ENCODE assay signal across 9 mouse cellular contexts in genomic region chr12:55573794-55574193, GRCm38 (mm10). TPM values are rescaled to one million over a fixed set of nuclear protein-coding genes. Genes with fewer than 3 reads are reported as not detected.
DNase-seq lines count a peak whose midpoint lies in the region; ATAC-seq lines count a peak whose summit lies in the region.
"Had no signal": no experiment of that assay in that cellular context is flagged by ENCODE, and none has a peak within 500 bp of the region (broad histone marks: within the 10 kb centered on the region; RNA-seq: fewer than 3 reads in every experiment).

No protein-coding gene starts in this region.

- peak; percentile 84 for DNase-seq in heart, adult 11 months
- no peak for DNase-seq in heart, postnatal 14 days
- peak; percentile 85 for DNase-seq in Muller cell, postnatal 12 days (ENCODE audit: inconsistent ontology term)
- DNase-seq in mesoderm, embryonic 11.5 days (ENCODE audit: low read depth, low spot score) = peak; percentile 64
- DNase-seq in right cerebral cortex, adult 18-20 months = no peak
- DNase-seq in cerebellum, adult 11 months = no peak

- H3K4me1 ChIP-seq in forebrain, embryonic 12.5 days = peaks cover 19% of the 10 kb centered on the region

- H3K4me3 ChIP-seq in forebrain, embryonic 12.5 days (replicated peaks) = no peak overlapping the region

- no peaks in the 10 kb centered on the region for H3K36me3 ChIP-seq in forebrain, embryonic 12.5 days (replicated peaks)

- intact Hi-C loops in heart, postnatal 14 days (cut with DNase I) = no loop called here

- no peak overlapping the region for H3K4me2 ChIP-seq in forebrain, embryonic 12.5 days

- WGBS in forebrain, embryonic 12.5 days = 8% methylated on average over 6 of the region's 6 CpGs

- H3K9me3 ChIP-seq in forebrain, embryonic 12.5 days = no peaks in the 10 kb centered on the region

- ATAC-seq in forebrain, embryonic 12.5 days (ENCODE audit: low FRiP score) = peak; percentile 70
- ATAC-seq in activated CD4-positive, CD25-positive, alpha-beta regulatory T cell, adult 4 months = no peak

- H3K27ac ChIP-seq in forebrain, embryonic 12.5 days = no peak overlapping the region

- no peak overlapping the region for H3K9ac ChIP-seq in forebrain, embryonic 12.5 days

- H3K27me3 ChIP-seq in forebrain, embryonic 12.5 days = no peaks in the 10 kb centered on the region

RNA-seq across cellular contexts. Expression of gene Aldoart2, which starts 8.8 kb away (rescaled TPM):
- total RNA-seq in heart, postnatal 14 days (2021) = not detected
- polyA plus RNA-seq in forebrain, embryonic 12.5 days (2016; fragmentation: Nextera tagmentation; extraction: Ambion mirVana) = not detected in 2 replicates
- polyA plus RNA-seq in activated CD4-positive, CD25-positive, alpha-beta regulatory T cell, adult 4 months (2017; shearing (Covaris generic)) = under 1 TPM in 1 of 2 experiments, not detected in 1; 0.20 TPM
- polyA plus RNA-seq: liver, embryonic 16.5 days had no signal

RNA-seq across cellular contexts. Expression of gene Insm2, which starts 25.4 kb away (rescaled TPM):
- total RNA-seq in heart, postnatal 14 days (2021) = not detected
- polyA plus RNA-seq in forebrain, embryonic 12.5 days (2016; fragmentation: Nextera tagmentation; extraction: Ambion mirVana) = 2.1 and 2.3 TPM in 2 replicates
- polyA plus RNA-seq in activated CD4-positive, CD25-positive, alpha-beta regulatory T cell, adult 4 months (2017; shearing (Covaris generic)) = under 1 TPM in 1 of 2 experiments, not detected in 1; 0.12 TPM
- polyA plus RNA-seq: liver, embryonic 16.5 days had no signal

Comparison
In these comparisons a context has a peak if more than half of its experiments do, and no peak if none do; other contexts are left out.
1. DNase-seq: peak in heart, adult 11 months (single experiment), Muller cell, postnatal 12 days (single experiment) and mesoderm, embryonic 11.5 days (single experiment); none in heart, postnatal 14 days (0 of 2), right cerebral cortex, adult 18-20 months (single experiment) and cerebellum, adult 11 months (single experiment).